Mouse (Mus musculus) lung, embryonic 14.5 days (tissue): Measurements from ENCODE around the gene Enthd1. TPM values are rescaled to one million over a fixed set of nuclear protein-coding genes. Genes with fewer than 3 reads are reported as not detected.

Experiments used
- ATAC-seq: fragments of 200-750 bp; cut with Nextera tagmentation; 2 replicates; pipeline ENCODE4 v1.8.0; 2017; ENCODE audit warnings: mild to moderate bottlenecking, moderate TSS enrichment, moderate library complexity; ENCODE audit not compliant: insufficient read depth
- DNase-seq: peaks from one replicate; pipeline ENCODE4 v3.0.0-alpha.2; 2015
- H3K27ac ChIP-seq: fragments of 300-500 bp; sonication (generic); 2 replicates; pipeline ENCODE4 v1.5.1; 2014; ENCODE audit warnings: low read depth, mild to moderate bottlenecking, moderate library complexity
- H3K27me3 ChIP-seq: fragments of 300-500 bp; sonication (generic); 2 replicates; pipeline ENCODE4 v1.6.1; 2014; ENCODE audit warnings: low read length, control low read depth; ENCODE audit not compliant: insufficient read depth
- H3K36me3 ChIP-seq: fragments of 300-500 bp; sonication (generic); 2 replicates; pipeline ENCODE4 v1.6.1; 2014; ENCODE audit warnings: control low read depth; ENCODE audit not compliant: insufficient read depth
- H3K4me1 ChIP-seq: fragments of 300-500 bp; sonication (generic); 2 replicates; pipeline ENCODE4 v1.6.1; 2014; ENCODE audit warnings: antibody characterized with exemption, control low read depth; ENCODE audit not compliant: insufficient read depth
- H3K4me2 ChIP-seq: fragments of 300-500 bp; sonication (generic); 2 replicates; pipeline ENCODE4 v1.6.1; 2014; ENCODE audit warnings: mild to moderate bottlenecking
- H3K4me3 ChIP-seq: fragments of 300-500 bp; sonication (generic); 2 replicates; pipeline ENCODE4 v1.5.1; 2014; ENCODE audit warnings: low read depth, low read length
- H3K9ac ChIP-seq: fragments of 300-500 bp; sonication (generic); 2 replicates; pipeline ENCODE4 v1.6.1; 2014
- H3K9me3 ChIP-seq: fragments of 300-500 bp; sonication (generic); 2 replicates; pipeline ENCODE4 v1.6.1; 2016; ENCODE audit warnings: low read depth, low read length, control low read depth
- CTCF ChIP-seq: IDR thresholded peaks from 2 replicates; pipeline ENCODE4 v1.5.1; 2016; ENCODE audit warnings: antibody characterized with exemption, low read depth
- WGBS: fragments of 180-500 bp; shearing (Covaris S2); extraction: QIAGEN DNeasy Blood & Tissue Kit; methylation state at CpG from one replicate; pipeline ENCODE4 v1.1.7; 2014; 5-methylcytosine and 5-hydroxymethylcytosine counted together
- polyA plus RNA-seq: library from polyadenylated mRNA; unstranded; fragments of >200 nt; fragmentation: Nextera tagmentation; extraction: Ambion mirVana; gene quantifications from 2 replicates; pipeline ENCODE4 v1.2.1, GENCODE M21; 2014

Enthd1 gene
- polyA plus RNA-seq, 1 experiment from 2014 or later = not detected

- H3K4me1 ChIP-seq = no peaks in the 10 kb centered on the region
- no peak overlapping the region for H3K9ac ChIP-seq
- TF ChIP-seq CTCF = no peak
- no peaks in the 10 kb centered on the region for H3K27me3 ChIP-seq
- no peak overlapping the region for H3K4me3 ChIP-seq
- no peak for DNase-seq
- H3K4me2 ChIP-seq = no peak overlapping the region
- H3K9me3 ChIP-seq = no peaks in the 10 kb centered on the region
- H3K27ac ChIP-seq = no peak overlapping the region
- no peak for ATAC-seq
- WGBS = 79% methylated on average over 5 of the region's 5 CpGs
- no peaks in the 10 kb centered on the region for H3K36me3 ChIP-seq
Observed at GRCm38 (mm10) chr15:80436961-80437360, 128.0 kb downstream of the Enthd1 start.

GRCm38 (mm10) chr15:80430324-80430723, 134.6 kb downstream of the Enthd1 start:
- Histone ChIP-seq H3K4me2 (no peak overlapping the region), H3K27ac (no peak overlapping the region), H3K27me3 (no peaks in the 10 kb centered on the region), H3K9ac (no peak overlapping the region), H3K4me3 (no peak overlapping the region), H3K4me1 (no peaks in the 10 kb centered on the region), H3K36me3 (no peaks in the 10 kb centered on the region), H3K9me3 (no peaks in the 10 kb centered on the region)
- ATAC-seq (no peak), DNase-seq (no peak)
- 68% methylated on average over 11 of the region's 11 CpGs for WGBS
- TF ChIP-seq CTCF = no peak

DNA sequence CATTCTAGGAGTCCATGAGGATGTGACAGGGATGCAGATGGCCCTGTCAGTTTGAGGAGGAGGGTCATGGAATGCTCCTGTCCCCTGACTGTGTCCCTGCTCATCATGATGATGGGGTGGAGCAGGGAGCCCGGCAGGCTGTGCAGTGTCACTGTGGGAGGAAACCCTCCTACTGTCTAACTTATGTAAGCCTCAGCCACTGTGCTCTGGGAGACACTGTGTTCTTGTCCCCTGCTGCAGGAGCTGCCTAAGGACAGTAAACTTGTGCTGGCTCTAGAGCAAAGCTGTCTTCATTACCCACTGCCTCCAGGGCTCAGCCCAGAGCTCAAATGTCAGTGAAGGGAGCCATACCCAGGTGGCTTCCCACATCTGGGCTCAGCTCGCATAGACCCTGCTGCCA, 146.8 kb downstream of the Enthd1 start:
- TF ChIP-seq CTCF = no peak
- DNase-seq = no peak
- no peak overlapping the region for H3K9ac ChIP-seq
- H3K36me3 ChIP-seq = no peaks in the 10 kb centered on the region
- WGBS = 76% methylated on average over 2 of the region's 2 CpGs
- no peaks in the 10 kb centered on the region for H3K27me3 ChIP-seq
- H3K9me3 ChIP-seq = no peaks in the 10 kb centered on the region
- ATAC-seq = no peak
- no peak overlapping the region for H3K27ac ChIP-seq
- H3K4me2 ChIP-seq = no peak overlapping the region
- no peak overlapping the region for H3K4me3 ChIP-seq
- no peaks in the 10 kb centered on the region for H3K4me1 ChIP-seq

DNA sequence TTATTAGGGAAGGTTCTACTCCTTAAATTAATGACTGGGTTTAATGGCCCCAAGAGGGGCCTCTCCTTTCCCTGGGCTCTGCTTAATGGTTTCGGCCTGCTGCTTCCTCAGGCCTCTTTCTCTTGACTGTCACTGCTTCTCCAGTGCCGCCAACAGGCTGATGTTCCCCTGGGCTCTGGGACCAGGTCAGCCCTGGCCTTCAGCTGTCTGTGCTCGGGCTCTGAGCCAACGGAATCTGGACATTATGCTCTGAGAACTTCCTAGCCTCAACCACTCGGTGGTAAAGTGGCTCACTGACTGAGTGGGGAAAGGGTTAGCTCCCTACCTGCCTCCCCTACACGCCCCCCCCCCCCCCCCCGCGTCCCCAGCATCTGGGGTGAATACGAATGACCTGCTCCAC, 147.9 kb downstream of the Enthd1 start:
- H3K9me3 ChIP-seq = no peaks in the 10 kb centered on the region
- H3K27ac ChIP-seq = no peak overlapping the region
- H3K4me3 ChIP-seq = no peak overlapping the region
- WGBS = 52% methylated on average over 6 of the region's 9 CpGs
- DNase-seq (peak; percentile 25), ATAC-seq (no peak)
- H3K36me3 ChIP-seq = no peaks in the 10 kb centered on the region
- H3K27me3 ChIP-seq = no peaks in the 10 kb centered on the region
- no peaks in the 10 kb centered on the region for H3K4me1 ChIP-seq
- H3K9ac ChIP-seq = no peak overlapping the region
- TF ChIP-seq CTCF = no peak
- no peak overlapping the region for H3K4me2 ChIP-seq

GRCm38 (mm10) chr15:80415132-80415531, 149.8 kb downstream of the Enthd1 start:
- Histone ChIP-seq H3K4me2 (no peak overlapping the region), H3K4me1 (no peaks in the 10 kb centered on the region), H3K27ac (no peak overlapping the region), H3K4me3 (no peak overlapping the region), H3K9me3 (no peaks in the 10 kb centered on the region), H3K36me3 (no peaks in the 10 kb centered on the region), H3K27me3 (no peaks in the 10 kb centered on the region), H3K9ac (no peak overlapping the region)
- ATAC-seq (no peak), DNase-seq (no peak)
- no peak for TF ChIP-seq CTCF
- 73% methylated on average over 4 of the region's 4 CpGs for WGBS

- peak; percentile 80 for DNase-seq
- Histone ChIP-seq H3K27me3 (no peaks in the 10 kb centered on the region), H3K9ac (no peak overlapping the region), H3K4me2 (no peak overlapping the region), H3K27ac (no peak overlapping the region), H3K9me3 (no peaks in the 10 kb centered on the region), H3K4me3 (no peak overlapping the region), H3K36me3 (no peaks in the 10 kb centered on the region), H3K4me1 (no peaks in the 10 kb centered on the region)
- ATAC-seq = no peak
- 66% methylated on average over 17 of the region's 17 CpGs for WGBS
- no peak for TF ChIP-seq CTCF
Observed at GRCm38 (mm10) chr15:80413988-80414721, 150.8 kb downstream of the Enthd1 start.

GRCm38 (mm10) chr15:80413070-80413469, 151.9 kb downstream of the Enthd1 start:
- 73% methylated on average over 4 of the region's 4 CpGs for WGBS
- no peaks in the 10 kb centered on the region for H3K4me1 ChIP-seq
- no peak overlapping the region for H3K9ac ChIP-seq
- no peak overlapping the region for H3K27ac ChIP-seq
- ATAC-seq = no peak
- H3K4me2 ChIP-seq = no peak overlapping the region
- no peaks in the 10 kb centered on the region for H3K36me3 ChIP-seq
- H3K27me3 ChIP-seq = no peaks in the 10 kb centered on the region
- no peak for DNase-seq
- H3K9me3 ChIP-seq = no peaks in the 10 kb centered on the region
- no peak for TF ChIP-seq CTCF
- no peak overlapping the region for H3K4me3 ChIP-seq
